ENCODE assay signal across 9 mouse cellular contexts in genomic region chr2:169204254-169204752, GRCm38 (mm10).
A peak's percentile ranks its signal among the peaks of the same experiment; 100 is the strongest.
DNase-seq lines count a peak whose midpoint lies in the region; ATAC-seq lines count a peak whose summit lies in the region.
"Had no signal": no experiment of that assay in that cellular context is flagged by ENCODE, and none has a peak within 500 bp of the region (broad histone marks: within the 10 kb centered on the region; RNA-seq: fewer than 3 reads in every experiment).

No protein-coding gene starts in this region.

- no peaks in the 10 kb centered on the region for H3K27me3 ChIP-seq in heart, embryonic 11.5 days (ENCODE audit: control insufficient read depth, insufficient read depth, low read length)
- no peaks in the 10 kb centered on the region for H3K27me3 ChIP-seq in midbrain, embryonic 16.5 days (ENCODE audit: control insufficient read depth, insufficient read depth, low read depth, low read length)

- no peaks in the 10 kb centered on the region for H3K36me3 ChIP-seq in heart, embryonic 11.5 days (ENCODE audit: control insufficient read depth, insufficient read depth, low read length)
- no peaks in the 10 kb centered on the region for H3K36me3 ChIP-seq in midbrain, embryonic 16.5 days (ENCODE audit: control insufficient read depth, insufficient read depth, low read length)
- H3K36me3 ChIP-seq: limb, embryonic 12.5 days had no signal

- peak; percentile 19 to 30 for DNase-seq in adrenal gland, postnatal 36 days
- peak; percentile 21 to 29 for DNase-seq in kidney, adult 8-10 months
- DNase-seq in lung, postnatal 36 days, result peak; percentile 21
- no peak for DNase-seq in left cerebral cortex, postnatal 25 days (ENCODE audit: low spot score in 2 of 2)
- DNase-seq in layer of hippocampus, adult 18-20 months (ENCODE audit: low spot score in 2 of 2), result no peak
- DNase-seq: thymus, adult 2 months had no signal

- intact Hi-C loops in left cerebral cortex, postnatal 25 days (cut with DNase I), result no loop called here

- ATAC-seq in heart, embryonic 11.5 days (replicated peaks; ENCODE audit: insufficient number of reproducible peaks, low FRiP score, low TSS enrichment), result peak; percentile 63
- no peak for ATAC-seq in midbrain, embryonic 16.5 days

- no peaks in the 10 kb centered on the region for H3K9me3 ChIP-seq in heart, embryonic 11.5 days (replicated peaks; ENCODE audit: control insufficient read depth, low read length)
- H3K9me3 ChIP-seq in midbrain, embryonic 16.5 days (replicated peaks; ENCODE audit: control insufficient read depth, low read length, poor library complexity, severe bottlenecking), result no peaks in the 10 kb centered on the region

- no peak overlapping the region for H3K4me3 ChIP-seq in heart, embryonic 11.5 days (ENCODE audit: low read depth, low read length)
- H3K4me3 ChIP-seq in midbrain, embryonic 16.5 days (ENCODE audit: low read depth, low read length), result no peak overlapping the region
- H3K4me3 ChIP-seq: limb, embryonic 12.5 days had no signal

- H3K4me1 ChIP-seq in heart, embryonic 11.5 days (ENCODE audit: control insufficient read depth, insufficient read depth, low read length), result peaks cover 10% of the 10 kb centered on the region; the same call in 1 of the 2 replicates
- no peaks in the 10 kb centered on the region; the same call in 1 of the 2 replicates for H3K4me1 ChIP-seq in midbrain, embryonic 16.5 days (ENCODE audit: control insufficient read depth, insufficient read depth, low read length)

- no peak overlapping the region for H3K9ac ChIP-seq in heart, embryonic 11.5 days (ENCODE audit: low read depth, low read length)
- H3K9ac ChIP-seq in midbrain, embryonic 16.5 days (ENCODE audit: low read depth, low read length), result no peak overlapping the region
- H3K9ac ChIP-seq: limb, embryonic 12.5 days had no signal

- 25% methylated on average over 19 of the region's 19 CpGs for WGBS in heart, embryonic 11.5 days (ENCODE audit: insufficient replicate concordance)
- WGBS in midbrain, embryonic 16.5 days, result 79% methylated on average over 19 of the region's 19 CpGs

- H3K4me2 ChIP-seq in heart, embryonic 11.5 days, result peak overlapping the region; percentile 50
- H3K4me2 ChIP-seq in midbrain, embryonic 16.5 days (ENCODE audit: low read length), result no peak overlapping the region
- H3K4me2 ChIP-seq: limb, embryonic 12.5 days had no signal

- no peak overlapping the region for H3K27ac ChIP-seq in heart, embryonic 11.5 days (ENCODE audit: low read depth, low read length)
- H3K27ac ChIP-seq in midbrain, embryonic 16.5 days (ENCODE audit: low read length), result no peak overlapping the region
- H3K27ac ChIP-seq: limb, embryonic 12.5 days had no signal

Comparison
In these comparisons a context has a peak if more than half of its experiments do, and no peak if none do; other contexts are left out.
1. DNase-seq: peak in adrenal gland, postnatal 36 days (2 of 2), kidney, adult 8-10 months (2 of 2) and lung, postnatal 36 days (single experiment); none in left cerebral cortex, postnatal 25 days (0 of 2) and layer of hippocampus, adult 18-20 months (0 of 2).